Mouse (Mus musculus): ENCODE measurements around the gene Ccm2. TPM values are rescaled to one million over a fixed set of nuclear protein-coding genes. Genes with fewer than 3 reads are reported as not detected.
A peak's percentile ranks its signal among the peaks of the same experiment; 100 is the strongest.
"Not testable (repeated sequence)": the region's sequence is repeated elsewhere in the genome, so short reads cannot be mapped to it uniquely, and the experiment has no call there.

Ccm2 gene
- 36.7 and 39.4 TPM in 2 replicates for total RNA-seq (2017)

DNA sequence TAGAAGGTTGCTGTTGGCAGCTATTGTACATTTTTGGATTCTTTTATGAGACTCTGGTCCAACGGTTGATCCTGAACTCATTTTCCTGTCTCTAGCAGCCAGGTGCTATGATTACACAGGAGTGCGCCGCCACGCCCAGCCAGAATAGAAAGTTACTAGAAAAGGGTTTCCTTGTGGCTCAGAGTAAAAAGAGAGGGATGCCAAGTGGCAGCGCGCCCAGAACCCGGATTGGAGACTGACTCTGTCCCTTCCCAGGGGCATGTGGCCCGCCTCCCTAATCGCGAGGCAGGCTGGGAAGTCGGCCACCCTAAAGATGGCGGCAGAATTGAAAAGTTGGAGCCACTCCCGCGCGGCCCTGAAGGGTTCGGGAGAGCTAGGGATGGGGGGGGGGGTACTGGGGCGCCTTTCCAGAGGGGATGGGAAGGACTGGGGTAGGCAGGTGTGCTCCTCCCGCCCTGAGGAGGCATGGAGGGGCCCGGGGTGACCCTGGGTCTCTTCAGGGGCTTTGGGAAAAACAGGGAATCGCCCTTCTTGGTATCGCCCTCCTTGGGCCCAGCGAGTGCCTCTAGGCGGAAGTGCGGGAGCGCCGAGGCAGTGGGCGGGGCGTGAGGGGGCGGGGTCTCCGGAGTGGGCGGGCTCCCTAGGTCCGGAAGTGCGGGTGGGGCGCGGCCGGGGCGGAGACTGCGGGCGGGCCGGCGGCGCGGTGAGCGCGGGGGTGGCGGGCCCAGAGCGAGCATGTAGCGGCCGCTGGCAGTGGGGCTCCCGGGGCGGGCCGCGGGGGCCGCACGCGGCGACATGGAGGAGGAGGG, at the start of gene Ccm2:
Gene Ccm2 (plus strand): TSS at position 683 of the 809 bp plus-strand sequence.
- peak; percentile 88 for ATAC-seq (replicated peaks; ENCODE audit: low read depth, poor library complexity, severe bottlenecking)

DNA sequence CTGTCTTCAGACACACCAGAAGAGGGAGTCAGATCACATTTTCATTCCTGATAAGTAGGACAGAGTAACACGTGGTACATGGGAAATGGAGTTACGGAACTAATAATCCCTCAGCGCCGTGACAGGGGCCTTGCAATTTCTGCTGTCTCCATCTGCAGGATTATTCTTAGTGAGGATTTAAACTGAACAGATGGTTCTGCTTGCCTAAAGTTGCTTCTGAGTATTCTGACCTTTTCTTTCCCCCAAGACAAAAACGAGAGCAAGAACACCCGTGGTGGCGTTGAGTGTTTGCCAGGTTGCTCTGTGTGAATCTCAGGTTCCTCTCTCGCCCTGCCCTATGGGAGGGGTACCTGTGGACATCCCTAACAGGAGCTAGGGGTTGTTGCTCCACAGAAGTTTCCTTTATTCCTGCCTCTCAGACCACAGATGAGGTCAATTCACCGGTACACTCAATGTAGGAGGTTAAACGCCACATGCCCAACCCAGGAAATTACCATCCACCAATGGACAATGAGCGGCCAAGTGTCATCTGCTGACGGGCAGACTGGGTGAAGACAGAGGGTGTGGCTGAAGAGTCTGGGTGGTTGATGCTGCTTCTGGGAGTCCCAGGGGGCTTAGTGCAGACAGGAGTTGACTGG, 49.3 kb upstream of the Ccm2 start:
- ATAC-seq (replicated peaks; ENCODE audit: low read depth, poor library complexity, severe bottlenecking): peak; percentile 99

DNA sequence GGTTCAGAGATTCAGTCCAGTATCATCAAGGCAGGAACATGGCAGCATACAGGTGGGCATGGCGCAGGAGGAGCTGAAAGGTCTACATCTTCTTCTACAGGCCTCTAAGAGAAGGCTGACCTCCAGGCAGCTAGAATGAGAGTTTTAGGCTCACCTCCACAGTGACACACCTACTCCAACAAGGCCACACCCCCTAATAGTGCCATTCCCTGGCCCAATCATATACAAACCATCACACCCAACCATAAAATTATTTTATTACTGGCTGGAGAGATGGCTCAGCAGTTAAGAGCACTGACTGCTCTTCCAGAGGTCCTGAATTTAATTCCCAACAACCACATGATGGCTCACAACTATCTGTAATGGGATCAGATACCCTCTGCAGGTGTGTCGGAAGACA, 44.2 kb upstream of the Ccm2 start:
- ATAC-seq (replicated peaks; ENCODE audit: low read depth, poor library complexity, severe bottlenecking): no peak

DNA sequence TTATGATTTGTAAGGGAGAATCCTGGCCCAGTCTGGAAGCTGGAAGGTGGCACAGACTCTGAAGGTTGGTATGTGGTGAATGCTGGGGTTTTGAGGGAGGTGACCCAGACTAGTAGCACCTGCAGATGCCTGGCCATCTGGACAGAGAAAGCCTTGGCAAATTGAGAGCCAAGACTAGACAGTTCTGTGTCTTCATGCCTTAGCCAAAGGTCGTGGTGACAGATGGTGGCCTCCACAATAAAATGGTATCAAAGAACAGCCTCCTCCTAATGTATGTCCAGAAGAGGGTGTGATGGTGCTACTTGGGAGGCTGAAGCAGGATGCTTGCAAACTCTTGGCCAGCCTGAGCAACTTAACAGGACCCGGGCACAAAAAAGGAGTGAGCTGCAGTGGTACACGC, 42.5 kb upstream of the Ccm2 start:
- no peak for ATAC-seq (replicated peaks; ENCODE audit: low read depth, poor library complexity, severe bottlenecking)

DNA sequence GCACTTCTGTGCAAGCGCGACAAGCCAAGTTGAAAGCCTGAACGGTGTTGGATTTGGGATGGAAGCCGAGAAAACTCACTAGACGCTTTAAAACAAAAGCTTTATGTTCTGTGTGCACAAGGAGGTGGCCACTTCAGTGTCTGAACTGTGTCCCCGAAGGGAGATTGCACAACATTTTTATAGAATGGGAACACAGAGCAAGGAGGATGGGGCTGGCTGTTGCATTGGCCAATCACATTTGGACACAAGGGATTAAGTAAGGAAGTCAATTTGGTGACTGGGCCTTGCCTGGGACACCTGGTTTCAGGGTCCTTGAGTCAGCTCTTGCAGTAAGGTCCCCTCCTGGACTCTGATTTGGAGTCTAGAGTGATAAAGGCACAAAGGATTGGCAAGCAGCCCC, 42.0 kb upstream of the Ccm2 start:
- ATAC-seq (replicated peaks; ENCODE audit: low read depth, poor library complexity, severe bottlenecking): peak; percentile 40

DNA sequence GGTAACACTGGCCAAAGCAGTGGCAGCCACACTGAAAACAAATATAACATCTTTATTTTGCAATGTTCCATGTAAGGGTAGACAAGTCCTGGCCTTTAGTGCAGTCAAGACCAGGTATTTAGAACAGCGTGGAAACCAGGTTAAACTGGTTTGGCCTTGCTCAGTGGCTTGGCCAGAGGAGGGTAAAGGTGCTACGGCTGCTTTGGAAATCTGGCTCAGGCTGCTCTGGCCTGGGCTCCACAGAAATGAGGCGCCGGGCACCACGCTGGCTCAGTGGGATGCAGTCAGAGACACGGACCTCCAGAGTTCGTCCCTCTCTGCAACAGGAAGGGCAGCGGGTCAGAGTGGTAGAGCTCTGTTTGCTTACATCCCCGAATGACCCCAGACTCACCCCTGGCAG, 40.2 kb upstream of the Ccm2 start:
- no peak for ATAC-seq (replicated peaks; ENCODE audit: low read depth, poor library complexity, severe bottlenecking)

DNA sequence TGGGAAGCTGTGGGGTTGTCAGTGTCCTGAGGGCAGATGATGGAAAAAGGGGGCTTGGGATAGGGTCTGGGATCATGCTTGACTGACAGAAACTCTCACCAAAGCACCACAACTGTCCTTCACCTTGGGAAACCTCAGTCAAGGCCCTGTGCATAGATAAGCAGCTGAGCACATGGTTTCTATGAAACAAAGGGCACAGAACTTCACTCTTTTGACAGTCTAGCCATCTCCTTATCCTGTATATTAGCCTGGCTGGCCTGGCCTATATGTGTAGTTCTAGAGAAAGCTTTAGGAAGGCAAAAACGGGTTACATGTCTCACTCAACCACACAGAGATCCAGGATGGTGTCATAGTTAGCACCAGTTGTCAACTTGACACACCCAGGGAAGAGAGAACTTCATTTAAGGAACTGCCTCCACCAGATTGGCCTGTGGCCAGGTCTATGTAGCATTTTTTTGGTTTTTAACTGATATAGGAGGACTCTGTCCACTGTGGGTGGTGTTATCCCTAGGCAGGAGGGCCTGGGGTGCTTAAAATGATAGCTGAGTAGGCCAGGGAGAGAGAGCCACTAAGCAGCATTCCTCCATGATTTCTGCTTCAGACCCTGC, 38.3 kb upstream of the Ccm2 start:
- peak; percentile 31; the same call in 1 of the 2 replicates for ATAC-seq (replicated peaks; ENCODE audit: low read depth, poor library complexity, severe bottlenecking)

DNA sequence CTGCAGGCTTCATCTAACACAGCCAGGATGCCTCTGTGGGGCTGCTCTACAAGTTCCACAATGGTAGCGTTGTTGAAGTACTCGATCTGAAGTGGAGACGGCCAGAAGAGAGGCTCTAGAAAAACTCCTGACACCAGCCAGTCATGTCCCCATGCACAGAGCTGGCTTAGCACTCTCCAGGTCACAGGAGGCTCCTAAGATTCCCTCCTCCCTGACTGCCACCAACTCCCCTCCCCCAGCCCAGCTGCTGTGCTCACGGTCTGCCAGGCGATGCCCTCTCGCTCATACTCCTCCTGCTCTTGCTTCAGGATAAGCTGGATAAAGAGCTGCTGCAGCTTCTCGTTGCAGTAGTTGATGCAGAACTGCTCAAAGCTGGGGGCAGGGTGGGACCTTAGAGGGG, 31.9 kb upstream of the Ccm2 start:
- ATAC-seq (replicated peaks; ENCODE audit: low read depth, poor library complexity, severe bottlenecking): no peak

DNA sequence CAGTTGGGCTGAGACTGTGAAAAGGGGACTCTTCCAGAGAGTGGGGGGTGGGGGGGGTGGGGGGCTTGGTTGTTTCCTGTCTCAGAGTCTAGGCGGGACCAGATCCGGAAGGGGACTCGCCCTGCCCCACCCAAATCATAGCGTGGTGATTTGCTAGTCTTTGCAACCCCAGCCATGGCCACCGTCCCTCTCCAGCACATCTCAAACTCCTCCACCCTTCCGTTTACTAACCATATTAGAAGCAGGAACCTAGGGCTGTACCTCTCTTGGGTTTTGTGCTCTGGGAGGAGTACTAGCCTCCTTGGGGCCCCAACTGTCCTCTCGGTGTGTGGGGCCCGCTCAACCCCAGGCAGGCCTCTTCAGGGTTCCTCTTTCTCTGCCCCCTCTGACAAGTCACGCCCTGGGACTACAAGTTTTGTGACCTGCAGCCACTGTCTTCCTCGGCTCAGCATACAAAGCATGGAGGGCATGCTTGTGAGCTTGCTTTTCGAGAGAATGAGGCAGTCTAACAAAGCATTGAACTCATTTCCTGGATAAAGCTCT, 27.1 kb upstream of the Ccm2 start:
- peak; percentile 64 for ATAC-seq (replicated peaks; ENCODE audit: low read depth, poor library complexity, severe bottlenecking)

DNA sequence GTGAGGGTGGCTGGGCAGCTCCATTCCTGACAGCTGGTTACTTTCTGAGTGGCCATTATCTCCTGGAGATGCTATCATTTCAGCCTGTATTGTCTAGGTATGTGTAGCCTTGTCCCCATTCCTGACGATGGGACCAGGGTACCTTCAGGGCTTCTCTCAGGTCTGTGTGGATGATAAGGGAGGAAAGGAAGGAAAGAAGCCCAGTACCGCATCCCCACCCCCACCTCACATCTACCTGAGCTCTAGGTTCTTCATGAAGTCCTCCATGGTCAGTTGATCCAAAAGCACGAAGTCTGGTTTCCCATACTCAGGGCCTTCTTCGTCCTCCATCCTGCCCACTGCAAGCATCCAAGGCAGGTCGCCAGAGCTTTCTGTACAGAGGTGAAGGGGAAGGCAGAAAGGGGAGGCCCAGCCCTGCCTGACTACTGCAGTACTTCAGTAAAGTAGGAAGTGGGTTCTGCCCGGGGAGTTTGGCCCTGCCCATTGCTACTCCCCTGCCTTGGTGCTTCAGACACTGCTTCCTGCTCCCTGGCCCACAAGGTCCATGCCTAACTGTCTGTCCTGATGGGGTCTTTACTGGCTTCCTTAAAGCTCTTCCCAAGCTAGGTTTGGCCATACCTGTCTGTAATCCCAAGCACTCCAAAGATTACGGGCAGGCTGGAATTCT, 26.0 kb upstream of the Ccm2 start, which contains the start of gene Myo1g:
Gene Myo1g (minus strand): TSS at position 459 of the 667 bp plus-strand sequence.
- ATAC-seq (replicated peaks; ENCODE audit: low read depth, poor library complexity, severe bottlenecking): peak; percentile 78

DNA sequence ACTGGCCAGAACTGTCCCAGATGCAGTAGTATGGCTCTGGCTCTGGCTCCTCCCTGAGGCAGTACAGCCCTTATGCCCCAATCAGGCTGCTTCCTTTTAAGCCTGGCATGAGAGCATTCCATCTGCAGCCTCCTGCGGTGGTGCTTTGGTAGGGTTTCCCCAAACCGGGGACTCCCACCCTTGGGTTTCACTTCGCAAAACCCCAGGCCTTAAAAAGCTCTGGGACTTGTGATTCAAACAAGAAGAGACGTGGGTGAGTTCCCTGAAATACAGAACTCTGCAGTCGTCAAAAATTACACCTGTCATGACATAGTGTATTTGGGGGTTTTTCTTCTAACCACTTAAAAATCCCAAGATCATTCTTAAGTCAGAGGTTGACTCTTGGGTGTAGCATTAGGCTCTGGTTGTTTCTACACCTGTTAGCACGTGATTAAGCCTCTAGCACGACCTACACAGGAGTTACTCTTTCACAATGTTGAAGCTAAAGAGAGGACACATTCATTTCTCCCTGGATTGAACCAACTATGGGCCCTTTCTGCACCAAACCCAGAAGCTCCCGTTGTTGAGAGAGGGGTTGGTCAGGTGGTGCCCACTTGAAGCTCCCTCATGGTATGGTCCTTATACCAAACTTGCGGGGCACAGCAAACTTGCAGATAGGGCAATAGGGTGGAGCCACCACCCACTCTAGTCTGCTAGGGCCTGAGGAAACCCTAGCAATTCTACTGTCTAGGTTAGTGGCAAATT, 23.7 kb upstream of the Ccm2 start:
- ATAC-seq (replicated peaks; ENCODE audit: low read depth, poor library complexity, severe bottlenecking): peak; percentile 45

DNA sequence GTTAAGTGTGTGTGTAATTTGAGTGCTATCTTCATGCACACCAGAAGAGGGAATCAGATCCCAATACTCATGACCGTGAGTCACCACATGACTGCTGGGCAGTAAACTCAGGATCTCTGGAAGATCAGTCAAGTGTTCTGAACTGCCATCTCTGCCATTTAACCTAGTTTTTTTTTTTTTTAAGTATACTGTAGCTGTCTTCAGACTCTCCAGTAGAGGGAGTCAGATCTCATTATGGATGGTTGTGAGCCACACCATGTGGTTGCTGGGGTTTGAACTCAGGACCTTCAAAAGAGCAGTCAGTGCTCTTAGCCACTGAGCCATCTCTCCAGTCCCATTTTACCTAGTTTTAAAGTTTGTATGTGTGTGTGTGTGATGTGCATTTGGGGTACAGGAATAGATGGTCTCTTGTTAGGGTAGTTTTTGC, 23.0 kb upstream of the Ccm2 start:
- no peak for ATAC-seq (replicated peaks; ENCODE audit: low read depth, poor library complexity, severe bottlenecking)

DNA sequence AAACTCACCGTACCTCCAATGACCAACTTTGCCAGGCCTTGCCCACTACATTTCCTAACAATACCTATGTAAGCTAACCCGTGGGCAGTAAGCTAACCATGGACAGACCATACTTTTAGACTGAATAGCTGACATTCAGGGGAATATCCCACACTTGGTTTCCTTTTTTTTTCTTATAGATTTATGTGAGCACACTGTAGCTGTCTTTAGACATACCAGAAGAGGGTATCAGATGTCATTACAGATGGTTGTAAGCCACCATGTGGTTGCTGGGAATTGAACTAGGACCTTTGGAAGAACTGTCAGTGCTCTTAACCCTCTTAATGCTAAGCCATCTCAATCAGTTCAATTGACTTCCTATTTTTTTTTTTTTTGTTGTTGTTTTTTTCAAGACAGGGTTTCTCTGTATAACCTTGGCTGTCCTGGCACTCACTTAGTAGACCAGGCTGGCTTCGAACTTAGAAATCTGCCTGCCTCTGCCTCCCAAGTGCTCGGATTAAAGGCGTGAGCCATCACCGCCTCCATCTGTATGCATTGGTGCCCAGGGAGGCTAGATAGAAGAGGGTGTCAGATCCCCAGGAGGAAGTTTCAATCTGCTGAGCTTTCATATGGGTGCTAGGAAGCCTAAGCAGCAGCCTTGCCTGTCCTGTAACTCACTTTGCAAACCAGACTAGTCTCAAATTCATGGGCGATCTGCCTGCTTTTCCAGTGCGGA, 22.4 kb upstream of the Ccm2 start:
- no peak for ATAC-seq (replicated peaks; ENCODE audit: low read depth, poor library complexity, severe bottlenecking)

DNA sequence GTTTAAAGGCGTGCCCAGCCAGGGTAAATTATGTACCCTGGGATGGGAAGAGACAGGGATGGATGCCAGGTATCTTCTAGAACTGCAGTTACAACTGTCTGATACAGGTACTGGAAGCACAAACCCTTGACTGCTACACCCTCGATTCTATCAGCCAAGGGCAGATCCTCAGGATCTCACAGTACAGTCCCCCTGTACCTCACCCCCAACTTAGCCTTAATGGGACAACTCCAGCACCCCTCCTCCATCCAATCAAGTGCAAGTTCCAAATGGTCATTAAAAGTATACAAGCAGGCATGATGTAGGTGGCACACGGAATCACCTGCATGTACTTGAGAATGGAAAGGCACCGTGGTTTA, 21.8 kb upstream of the Ccm2 start:
- ATAC-seq (replicated peaks; ENCODE audit: low read depth, poor library complexity, severe bottlenecking): no peak

DNA sequence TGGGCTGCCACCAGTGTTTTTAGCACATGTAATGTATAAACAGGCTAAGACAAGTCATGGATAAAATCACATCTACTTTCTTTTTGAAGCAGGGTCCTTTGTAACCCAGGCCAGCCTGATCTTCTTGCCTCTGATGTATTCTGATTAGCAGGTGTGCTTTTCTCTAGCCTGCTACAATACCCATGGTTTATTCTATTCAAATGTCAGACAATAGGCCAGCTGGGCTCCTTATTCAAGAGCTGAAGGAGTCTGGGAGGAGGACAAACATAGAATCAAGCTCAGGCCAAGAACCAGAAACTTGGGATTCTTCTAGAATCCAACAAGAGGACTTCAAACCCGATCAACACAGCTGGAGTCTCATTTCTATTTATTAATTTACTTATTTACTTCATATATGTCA, 21.4 kb upstream of the Ccm2 start:
- ATAC-seq (replicated peaks; ENCODE audit: low read depth, poor library complexity, severe bottlenecking): no peak

DNA sequence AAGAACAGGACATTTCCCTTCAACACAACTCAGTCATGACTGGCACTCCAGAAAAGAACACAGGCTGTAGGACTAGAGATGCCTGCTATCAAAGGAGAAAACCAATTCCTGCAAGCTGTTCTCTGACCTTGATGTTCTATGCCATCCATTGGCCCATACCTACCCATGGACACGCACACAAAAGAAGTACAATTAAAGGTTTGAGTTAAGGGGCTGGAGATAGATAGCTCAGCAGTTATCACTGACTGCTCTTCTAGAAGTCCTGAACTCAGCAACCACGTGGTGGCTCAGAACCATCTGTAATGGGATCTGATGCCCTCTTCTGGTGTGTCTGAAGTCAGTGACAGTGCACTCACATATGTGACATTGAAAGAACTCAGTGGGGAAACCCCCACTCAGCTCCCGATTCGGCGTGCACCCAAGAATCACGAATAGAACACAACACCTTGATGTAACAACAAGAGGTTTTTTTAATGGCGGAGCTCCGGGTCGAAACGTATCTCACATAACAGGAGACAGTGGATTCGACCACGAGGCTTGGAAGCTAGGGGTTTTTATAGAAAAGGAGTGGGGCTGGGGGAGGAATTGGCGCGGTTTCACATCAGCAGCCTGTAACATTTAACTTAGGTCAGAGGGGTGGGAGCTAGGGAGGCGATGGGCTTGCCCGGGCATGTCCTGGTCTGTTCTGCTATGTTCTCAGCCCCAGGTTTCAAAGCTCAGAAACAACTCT, 20.0 kb upstream of the Ccm2 start:
- ATAC-seq (replicated peaks; ENCODE audit: low read depth, poor library complexity, severe bottlenecking): not testable (repeated sequence)

DNA sequence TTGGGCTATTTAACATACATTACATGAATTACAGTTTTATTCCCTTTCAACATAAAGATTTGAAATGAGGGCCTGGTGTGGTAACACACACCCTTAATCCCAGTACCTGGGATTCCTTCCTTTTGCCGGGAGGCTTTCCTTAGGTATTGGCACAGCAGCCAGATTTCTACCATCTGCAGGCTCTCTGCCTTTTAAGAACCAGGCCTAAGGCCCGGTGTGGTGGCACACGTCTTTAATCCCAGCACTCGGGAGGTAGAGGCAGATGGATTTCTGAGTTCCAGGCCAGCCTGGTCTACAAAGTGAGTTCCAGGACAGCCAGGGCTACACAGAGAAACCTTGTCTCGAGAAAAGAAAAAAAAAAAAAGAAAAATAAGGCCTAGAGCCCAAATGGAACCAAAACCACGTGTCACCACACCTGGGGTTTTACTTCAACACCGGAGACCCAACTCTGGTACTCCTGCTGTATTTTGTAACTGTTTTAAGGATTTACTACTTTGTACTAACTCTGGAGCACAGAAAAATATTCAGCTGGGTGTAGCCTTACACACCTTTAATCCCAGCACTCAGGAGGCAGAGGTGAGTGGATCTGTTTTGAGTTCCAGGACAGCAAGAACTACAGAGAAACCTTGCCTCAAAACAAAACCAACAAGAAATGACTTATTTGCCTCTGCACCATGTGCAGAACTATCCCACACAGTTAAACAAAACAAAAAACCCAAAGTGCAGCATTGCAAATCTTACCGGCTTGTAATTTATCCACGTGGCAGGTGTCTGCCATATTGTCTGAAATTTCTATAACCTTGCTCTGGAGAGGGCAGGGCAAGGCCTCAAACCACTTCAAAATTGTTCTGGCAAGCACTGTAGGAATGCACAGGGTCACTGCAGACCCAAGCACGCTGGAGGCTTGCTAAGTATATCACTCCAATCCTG, 19.2 kb upstream of the Ccm2 start:
- peak; percentile 6; the same call in 1 of the 2 replicates for ATAC-seq (replicated peaks; ENCODE audit: low read depth, poor library complexity, severe bottlenecking)

All from common myeloid progenitor, adult 5-6 weeks (primary cell).